Mouse (Mus musculus) embryonic facial prominence, embryonic 15.5 days (tissue): ENCODE measurements around the gene Tchp. TPM values are rescaled to one million over a fixed set of nuclear protein-coding genes. Genes with fewer than 3 reads are reported as not detected.

Source experiments
- ATAC-seq: fragments of 200-750 bp; cut with Nextera tagmentation; 2 replicates; pipeline ENCODE4 v1.8.0; 2017; ENCODE audit warnings: low read depth, moderate TSS enrichment; ENCODE audit not compliant: insufficient number of reproducible peaks, low FRiP score, low TSS enrichment
- H3K27ac ChIP-seq: fragments of 300-500 bp; sonication (generic); replicated peaks from 2 replicates; pipeline ENCODE4 v1.5.1; 2015; ENCODE audit warnings: mild to moderate bottlenecking, inconsistent platforms
- H3K27me3 ChIP-seq: fragments of 300-500 bp; sonication (generic); 2 replicates; pipeline ENCODE4 v1.6.1; 2015; ENCODE audit warnings: inconsistent platforms
- H3K36me3 ChIP-seq: fragments of 300-500 bp; sonication (generic); 2 replicates; pipeline ENCODE4 v1.6.1; 2015; ENCODE audit warnings: mild to moderate bottlenecking, inconsistent platforms
- H3K4me1 ChIP-seq: fragments of 300-500 bp; sonication (generic); 2 replicates; pipeline ENCODE4 v1.6.1; 2015; ENCODE audit warnings: inconsistent platforms
- H3K4me2 ChIP-seq: fragments of 300-500 bp; sonication (generic); replicated peaks from 2 replicates; pipeline ENCODE4 v1.6.1; 2015; ENCODE audit warnings: mild to moderate bottlenecking, inconsistent platforms
- H3K4me3 ChIP-seq: fragments of 300-500 bp; sonication (generic); replicated peaks from 2 replicates; pipeline ENCODE4 v1.5.1; 2015; ENCODE audit warnings: mild to moderate bottlenecking, inconsistent platforms
- H3K9ac ChIP-seq: fragments of 300-500 bp; sonication (generic); 2 replicates; pipeline ENCODE4 v1.6.1; 2015; ENCODE audit warnings: inconsistent platforms
- H3K9me3 ChIP-seq: fragments of 300-500 bp; sonication (generic); replicated peaks from 2 replicates; pipeline ENCODE4 v1.6.1; 2016; ENCODE audit warnings: inconsistent platforms
- WGBS: fragments of 180-500 bp; shearing (Covaris S2); methylation state at CpG from one replicate; pipeline ENCODE4 v1.1.7; 2015; 5-methylcytosine and 5-hydroxymethylcytosine counted together
- microRNA-seq: library from miRNA; unstranded; fragments of <30 nt; microRNA quantifications from one replicate; pipeline ENCODE4, GENCODE M21; 2016; ENCODE audit warnings: borderline number of aligned reads
- polyA plus RNA-seq: library from polyadenylated mRNA; unstranded; fragments of >200 nt; fragmentation: Nextera tagmentation; extraction: Ambion mirVana; gene quantifications from 2 replicates; pipeline ENCODE4 v1.2.1, GENCODE M21; 2015

The Tchp gene
- polyA plus RNA-seq, 1 experiment from 2014 or later: 17.4 TPM

DNA sequence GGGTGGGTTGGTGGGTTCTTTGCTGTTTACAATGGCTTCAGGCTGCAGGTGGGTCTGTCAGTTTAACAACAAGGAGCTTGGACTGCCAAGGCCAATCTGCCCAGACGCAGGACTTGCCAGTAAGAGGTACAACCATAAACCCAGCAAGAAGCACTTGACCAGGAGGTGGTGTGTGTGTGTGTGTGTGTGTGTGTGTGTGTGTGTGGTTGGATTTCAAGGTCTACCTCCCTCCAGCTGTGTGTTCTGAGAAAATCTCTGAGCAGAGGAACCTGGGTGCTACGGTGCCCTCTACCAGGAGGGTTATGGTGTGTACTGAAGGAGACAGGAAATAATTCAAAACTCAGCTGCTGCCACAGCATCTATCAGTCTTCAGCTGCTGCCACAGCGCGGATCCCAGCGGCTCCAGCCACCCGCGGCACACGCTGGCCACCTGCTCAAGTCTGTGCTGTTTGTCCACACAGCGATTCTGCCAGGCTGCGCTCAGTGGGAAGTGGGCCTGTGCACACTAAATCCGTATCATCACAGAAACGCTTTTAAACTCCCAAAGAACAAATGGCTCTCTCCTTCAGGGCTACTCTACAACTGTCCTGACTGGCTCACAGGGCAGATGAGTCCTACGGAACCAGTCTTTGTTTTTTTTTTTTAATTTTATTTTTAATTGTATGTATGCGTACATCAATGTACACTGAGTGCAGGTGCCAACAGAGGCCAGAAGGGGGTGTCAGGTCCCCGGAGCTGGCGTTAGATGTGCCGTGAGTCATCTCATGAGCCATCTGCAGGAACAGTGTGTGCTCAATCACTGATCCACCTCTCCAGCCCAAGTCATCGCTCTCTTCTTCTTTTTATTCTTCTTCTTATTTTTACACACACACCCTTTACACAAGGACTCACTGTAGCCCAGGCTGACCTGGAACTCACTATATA, 57.5 kb downstream of the Tchp start:
- Histone ChIP-seq H3K4me2 (no peak overlapping the region), H3K9me3 (no peaks in the 10 kb centered on the region), H3K27me3 (no peaks in the 10 kb centered on the region), H3K9ac (no peak overlapping the region), H3K36me3 (peaks cover 59% of the 10 kb centered on the region), H3K27ac (no peak overlapping the region), H3K4me1 (no peaks in the 10 kb centered on the region), H3K4me3 (no peak overlapping the region)
- no peak for ATAC-seq
- WGBS: 82% methylated on average over 18 of the region's 18 CpGs

DNA sequence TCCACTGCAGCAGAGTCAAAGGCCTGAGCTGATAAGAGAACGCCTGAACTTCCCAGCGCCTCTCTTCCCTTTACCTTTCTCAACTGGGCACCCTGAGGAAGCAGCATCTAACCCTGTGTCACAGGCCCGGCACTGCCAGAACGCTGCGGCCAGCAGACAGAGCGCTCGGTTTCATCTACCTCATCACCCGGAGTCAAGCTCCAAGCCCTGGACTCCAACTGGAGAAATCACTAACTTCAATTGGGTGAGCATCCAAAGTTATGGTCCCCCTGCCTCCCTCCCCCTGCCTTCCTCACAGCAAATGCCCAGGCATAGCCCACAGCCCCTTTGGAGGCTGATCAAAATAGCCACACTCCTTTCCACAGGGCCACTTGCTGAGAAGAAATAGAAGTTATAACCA, 59.1 kb downstream of the Tchp start:
- H3K4me2 ChIP-seq: no peak overlapping the region

DNA sequence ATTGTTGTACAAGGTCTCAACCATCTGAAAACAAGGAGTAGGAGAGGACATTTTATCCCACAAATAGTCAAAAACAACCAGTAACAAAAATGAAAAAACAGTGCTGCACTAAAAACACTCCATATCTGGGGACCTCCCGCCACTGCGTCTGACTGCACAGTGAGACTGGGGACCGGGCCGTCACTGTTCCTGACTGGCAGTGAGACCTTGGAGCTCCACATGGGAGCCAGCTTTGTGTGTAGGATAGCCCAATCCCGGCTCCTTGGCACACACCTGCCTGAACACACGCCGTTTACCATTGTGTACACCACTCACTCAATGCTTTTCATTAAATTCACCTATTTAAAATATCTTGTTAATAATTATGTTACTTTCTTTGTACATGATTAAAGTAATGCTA, 59.6 kb downstream of the Tchp start:
- no peak for ATAC-seq
- H3K4me3 ChIP-seq: no peak overlapping the region
- H3K27ac ChIP-seq: no peak overlapping the region
- peaks cover 9% of the 10 kb centered on the region for H3K4me1 ChIP-seq
- H3K9ac ChIP-seq: no peak overlapping the region
- H3K27me3 ChIP-seq: no peaks in the 10 kb centered on the region
- WGBS: 90% methylated on average over 7 of the region's 7 CpGs
- H3K4me2 ChIP-seq: no peak overlapping the region
- H3K9me3 ChIP-seq: no peaks in the 10 kb centered on the region
- peaks cover 40% of the 10 kb centered on the region for H3K36me3 ChIP-seq

More for the DNA sequence above, 59.1 kb downstream of the Tchp start:
- no peak overlapping the region for H3K27ac ChIP-seq
- H3K4me3 ChIP-seq: no peak overlapping the region
- no peaks in the 10 kb centered on the region for H3K27me3 ChIP-seq
- no peak overlapping the region for H3K9ac ChIP-seq
- no peak for ATAC-seq
- WGBS: 86% methylated on average over 8 of the region's 8 CpGs
- peaks cover 4% of the 10 kb centered on the region; the same call in 1 of the 2 replicates for H3K4me1 ChIP-seq
- peaks cover 44% of the 10 kb centered on the region for H3K36me3 ChIP-seq
- no peaks in the 10 kb centered on the region for H3K9me3 ChIP-seq

DNA sequence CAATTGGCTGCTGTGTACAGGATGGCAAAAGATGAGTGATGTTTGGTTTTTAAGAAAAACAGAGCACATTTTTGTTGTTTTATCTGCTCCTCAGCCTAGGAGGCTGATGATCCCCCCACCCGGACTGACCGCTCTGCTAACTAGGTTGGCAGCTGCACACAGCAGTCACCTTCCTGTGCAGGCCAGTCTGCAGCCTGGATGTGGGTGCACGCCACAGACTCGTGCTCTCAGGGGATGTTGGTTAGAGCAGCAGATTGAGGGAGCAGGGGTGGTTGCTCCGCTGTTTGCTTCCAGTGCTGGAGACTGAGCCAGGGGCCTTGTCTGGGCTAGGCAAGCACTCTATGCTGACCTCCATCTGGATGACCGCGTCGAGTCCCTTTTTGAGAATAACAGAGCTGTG, 62.2 kb downstream of the Tchp start:
- ATAC-seq: no peak
- H3K27me3 ChIP-seq: no peaks in the 10 kb centered on the region
- peaks cover 13% of the 10 kb centered on the region for H3K4me1 ChIP-seq
- no peak overlapping the region for H3K27ac ChIP-seq
- no peak overlapping the region for H3K4me2 ChIP-seq
- no peaks in the 10 kb centered on the region for H3K9me3 ChIP-seq
- peaks cover 15% of the 10 kb centered on the region for H3K36me3 ChIP-seq
- H3K9ac ChIP-seq: no peak overlapping the region
- 91% methylated on average over 8 of the region's 8 CpGs for WGBS
- no peak overlapping the region for H3K4me3 ChIP-seq

DNA sequence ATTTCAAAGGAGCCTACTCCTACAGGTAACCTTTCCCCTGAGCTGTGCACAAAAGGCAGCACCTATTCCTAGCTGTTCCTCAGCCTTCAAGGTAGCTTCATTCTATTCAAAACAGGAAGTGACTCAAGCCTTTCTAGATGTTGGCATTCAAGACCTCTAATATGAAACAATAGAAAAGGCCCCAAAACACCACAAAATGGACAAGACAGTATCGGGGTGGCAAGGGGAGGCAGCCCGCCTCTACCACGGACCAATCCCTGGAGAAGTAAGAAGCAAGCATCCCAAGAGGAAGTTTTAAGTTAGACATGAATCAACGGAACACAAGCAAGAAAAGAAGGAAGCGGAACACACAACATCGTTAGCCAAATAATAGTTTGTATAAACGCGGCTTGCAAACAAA, 64.2 kb downstream of the Tchp start:
- Histone ChIP-seq H3K4me3 (peak overlapping the region; percentile 99), H3K36me3 (no peaks in the 10 kb centered on the region), H3K27ac (no peak overlapping the region), H3K9ac (peak overlapping the region; percentile 92; the same call in 1 of the 2 replicates), H3K4me1 (peaks cover 23% of the 10 kb centered on the region), H3K4me2 (peak overlapping the region; percentile 87), H3K27me3 (no peaks in the 10 kb centered on the region), H3K9me3 (no peaks in the 10 kb centered on the region)
- ATAC-seq: no peak
- 62% methylated on average over 8 of the region's 8 CpGs for WGBS

Small RNA genes lying within 50 kb of the gene (microRNA-seq; reads per million reads assigned to microRNA genes)
- gene Mir7028: not detected

Other genes with a start within 250 kb of the Tchp start
- gene Fam222a, start 139.7 kb upstream of the Tchp start, polyA plus RNA-seq: 1.5 and 1.9 TPM in 2 replicates
- 14.6 and 15.0 TPM in 2 replicates for gene Trpv4, start 49.3 kb upstream of the Tchp start, polyA plus RNA-seq
- gene Gltp, start 16.8 kb upstream of the Tchp start, polyA plus RNA-seq: 287 and 358 TPM in 2 replicates
- 54.9 and 57.6 TPM in 2 replicates for gene Ankrd13a, start 66.9 kb downstream of the Tchp start, polyA plus RNA-seq
- gene Git2, start 67.8 kb downstream of the Tchp start, polyA plus RNA-seq: 49.6 and 54.9 TPM in 2 replicates
- gene 1500011B03Rik, start 115.7 kb downstream of the Tchp start, polyA plus RNA-seq: 90.1 and 91.9 TPM in 2 replicates
- gene 4930519G04Rik, start 145.9 kb downstream of the Tchp start, polyA plus RNA-seq: not detected in 2 replicates
- 0.37 and 0.38 TPM in 2 replicates for gene Gm9936, start 150.9 kb downstream of the Tchp start, polyA plus RNA-seq
- gene Oasl2, start 189.2 kb downstream of the Tchp start, polyA plus RNA-seq: 4.8 and 6.5 TPM in 2 replicates
- gene Oasl1, start 215.5 kb downstream of the Tchp start, polyA plus RNA-seq: 0.45 and 0.89 TPM in 2 replicates
- 61.8 and 69.0 TPM in 2 replicates for gene 2210016L21Rik, start 234.4 kb downstream of the Tchp start, polyA plus RNA-seq